Mouse (Mus musculus) heart, adult 2 months (tissue): ENCODE data around the gene 1700001L19Rik.

Experiments
- CTCF ChIP-seq: fragments of 200-600 bp; IDR thresholded peaks from 2 replicates; pipeline ENCODE4 v1.8.1; 2022; ENCODE audit warnings: antibody characterized with exemption, mild to moderate bottlenecking, moderate library complexity
- POLR2A ChIP-seq: fragments of 200-500 bp; IDR thresholded peaks from 2 replicates; pipeline ENCODE4 v1.6.1; 2011; ENCODE audit warnings: mild to moderate bottlenecking, low read depth, low read length, control low read depth; ENCODE audit not compliant: insufficient read depth

DNA sequence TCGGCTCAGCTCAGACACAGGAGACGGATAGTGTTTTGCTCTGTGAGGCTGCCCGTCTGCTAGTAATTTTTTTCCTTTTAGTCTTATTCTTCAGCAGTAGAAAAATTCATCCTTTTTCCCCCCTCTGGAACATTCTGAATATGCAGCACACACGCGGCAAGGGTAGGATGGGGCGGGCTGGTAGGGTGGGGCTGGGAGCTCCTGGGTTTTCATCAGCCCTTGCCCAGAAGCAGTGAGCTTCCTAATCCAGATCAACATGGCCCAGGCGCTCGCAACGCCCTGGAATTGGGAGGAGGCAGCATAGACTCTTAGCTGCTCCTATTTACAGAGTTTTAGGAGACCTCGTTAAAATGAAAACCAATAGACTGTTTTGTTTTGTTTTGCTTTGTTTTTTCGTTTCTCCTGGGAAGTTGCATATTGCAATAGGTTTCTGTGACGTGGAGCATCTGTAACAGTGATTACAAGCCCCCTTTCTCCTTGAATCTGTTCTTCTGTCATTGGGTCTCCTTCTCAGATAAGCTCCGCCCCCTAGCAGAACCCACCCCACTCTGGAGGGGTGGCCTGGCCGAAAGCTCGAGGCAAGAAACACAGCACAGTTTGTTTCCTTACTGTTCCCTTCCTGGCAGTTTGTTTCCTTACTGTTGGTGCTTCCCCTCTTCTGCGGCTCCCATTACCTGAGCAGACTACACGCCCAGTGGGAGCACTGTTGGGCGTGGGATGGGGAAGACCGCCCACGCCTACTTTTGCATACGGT lies 10.6 kb downstream of the 1700001L19Rik start:
- TF ChIP-seq CTCF, result no peak
- TF ChIP-seq POLR2A, result no peak
